In genomic region chr6:88626912-88627311, GRCm38 (mm10) we compare ENCODE assay signal across 8 mouse cellular contexts. TPM values are rescaled to one million over a fixed set of nuclear protein-coding genes. Genes with fewer than 3 reads are reported as not detected.
A peak's percentile ranks its signal among the peaks of the same experiment; 100 is the strongest.
DNase-seq lines count a peak whose midpoint lies in the region; ATAC-seq and TF ChIP-seq lines count a peak whose summit lies in the region.

No protein-coding gene starts in this region.

- H3K4me2 ChIP-seq in neural tube, embryonic 12.5 days (replicated peaks), result peak overlapping the region; percentile 96

- no peak for DNase-seq in liver, adult 2 months (ENCODE audit: extremely low read depth, low read depth, low spot score)
- no peak for DNase-seq in liver
- peak; percentile 14 for DNase-seq in hindlimb bud, embryonic 11.5 days (ENCODE audit: extremely low spot score, low read depth, low spot score)
- DNase-seq in adrenal gland, adult 2 months, result no peak
- no peak for DNase-seq in adrenal gland, postnatal 4 days (ENCODE audit: low spot score in 2 of 2)
- no peak for DNase-seq in B cell, adult 2 months

- peak overlapping the region; percentile 59 for H3K4me3 ChIP-seq in liver, adult 2 months (ENCODE audit: insufficient read depth, low read depth, low read length)
- peak overlapping the region; percentile 23 for H3K4me3 ChIP-seq in embryonic fibroblast, embryonic 13.5 days (ENCODE audit: insufficient read depth, low read length)
- peak overlapping the region; percentile 51 for H3K4me3 ChIP-seq in neural tube, embryonic 12.5 days

- no peak for TF ChIP-seq CTCF in liver, adult 2 months (IDR thresholded peaks at IDR 0.05; ENCODE audit: low read depth, low read length)
- TF ChIP-seq CTCF in embryonic fibroblast, embryonic 13.5 days (IDR thresholded peaks at IDR 0.05; ENCODE audit: borderline replicate concordance, insufficient read depth, low read length), result no peak

- no peaks in the 10 kb centered on the region for H3K79me2 ChIP-seq in liver, adult 2 months (ENCODE audit: control insufficient read depth, insufficient read depth, low read length)

- peak overlapping the region; percentile 80 for H3K9ac ChIP-seq in liver, adult 2 months (ENCODE audit: low read depth, low read length)
- H3K9ac ChIP-seq in neural tube, embryonic 12.5 days, result peak overlapping the region; percentile 69

- no peaks in the 10 kb centered on the region for H3K9me3 ChIP-seq in neural tube, embryonic 12.5 days

- peak overlapping the region; percentile 20; the same call in 1 of the 2 replicates for H3K27ac ChIP-seq in liver, adult 2 months (replicated peaks; ENCODE audit: insufficient read depth, low read depth, low read length)
- no peak overlapping the region for H3K27ac ChIP-seq in embryonic fibroblast, embryonic 13.5 days (ENCODE audit: insufficient read depth, low read length)
- no peak overlapping the region for H3K27ac ChIP-seq in neural tube, embryonic 12.5 days

- WGBS in liver, adult 2 months, result 36% methylated on average over 11 of the region's 11 CpGs
- 10% methylated on average over 11 of the region's 11 CpGs for WGBS in neural tube, embryonic 12.5 days

- peaks cover 24% of the 10 kb centered on the region for H3K4me1 ChIP-seq in liver, adult 2 months (ENCODE audit: control insufficient read depth, insufficient read depth, low read length)
- H3K4me1 ChIP-seq in embryonic fibroblast, embryonic 13.5 days (ENCODE audit: control insufficient read depth, insufficient read depth, low read length), result no peaks in the 10 kb centered on the region
- peaks cover 9% of the 10 kb centered on the region for H3K4me1 ChIP-seq in neural tube, embryonic 12.5 days

- no peaks in the 10 kb centered on the region for H3K36me3 ChIP-seq in liver, adult 2 months (ENCODE audit: control insufficient read depth, insufficient read depth, low read length)
- H3K36me3 ChIP-seq in neural tube, embryonic 12.5 days, result no peaks in the 10 kb centered on the region

- ATAC-seq in neural tube, embryonic 12.5 days (ENCODE audit: low FRiP score, low read depth), result no peak

- no peak for TF ChIP-seq POLR2A in liver, adult 2 months (IDR thresholded peaks at IDR 0.05; ENCODE audit: extremely low read depth, insufficient read depth, low read length)
- no peak for TF ChIP-seq POLR2A in embryonic fibroblast, embryonic 13.5 days (IDR thresholded peaks at IDR 0.05; ENCODE audit: low read depth, low read length)

- H3K27me3 ChIP-seq in liver, adult 2 months (ENCODE audit: control insufficient read depth, insufficient read depth, low read length), result no peaks in the 10 kb centered on the region
- no peaks in the 10 kb centered on the region for H3K27me3 ChIP-seq in neural tube, embryonic 12.5 days (replicated peaks)

RNA-seq across cellular contexts. Expression of gene Kbtbd12, which starts 10.8 kb away (rescaled TPM):
- total RNA-seq in liver, adult 2 months (2014; rRNA removed), result 1.0 and 1.7 TPM in 2 replicates
- 0.19 and 0.29 TPM in 2 replicates for polyA plus RNA-seq in liver, adult 2 months (2012; rRNA removed)
- polyA plus RNA-seq in embryonic fibroblast, embryonic 13.5 days (2011; ENCODE audit: insufficient read length, low read depth, missing spikeins), result not detected in 2 replicates
- not detected in 2 replicates for polyA plus RNA-seq in neural tube, embryonic 12.5 days (2016; fragmentation: Nextera tagmentation; extraction: Ambion mirVana)
- 1 to 10 TPM in 1 of 2 experiments, under 1 TPM in 1; 0.84 to 1.1 TPM for total RNA-seq in adrenal gland, adult 2 months (2021)
- 0.06 TPM in 1 of 2 replicates, not detected in the other for polyA plus RNA-seq in adrenal gland, adult 2 months (2012; rRNA removed)
- 1 to 10 TPM in 1 of 2 experiments, under 1 TPM in 1; 0.45 to 1.3 TPM for total RNA-seq in adrenal gland, postnatal 4 days (2021)
